Mouse (Mus musculus): Measurements from ENCODE around the gene Atxn2l. TPM values are rescaled to one million over a fixed set of nuclear protein-coding genes. Genes with fewer than 3 reads are reported as not detected.

Atxn2l gene
- polyA plus RNA-seq, 1 experiment from 2014 or later, result 75.7 TPM

DNA sequence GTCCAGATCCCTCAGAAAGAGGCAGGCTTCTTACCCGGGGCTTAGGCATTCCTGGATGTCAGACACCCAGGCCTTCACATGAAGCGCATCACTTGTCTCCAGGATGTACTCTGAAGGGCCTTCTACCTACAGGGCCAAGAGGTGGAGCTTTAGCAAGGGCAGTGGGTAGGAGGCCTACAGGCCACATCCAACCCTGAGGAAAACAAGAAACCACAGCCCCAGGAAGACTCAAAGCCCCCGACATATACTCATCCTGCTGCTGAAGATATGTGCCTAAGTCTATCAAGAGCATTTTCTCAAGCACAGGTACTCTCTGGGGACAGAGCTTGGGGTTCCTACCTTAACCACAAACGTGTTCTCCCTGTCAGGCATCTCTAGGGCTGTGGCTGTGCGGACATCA, 31.9 kb downstream of the Atxn2l start:
- 77% methylated on average over 5 of the region's 5 CpGs for whole genome bisulfite sequencing
- Histone ChIP-seq H3K9ac (ENCODE audit: low read depth, low read length) (no peak overlapping the region), H3K27ac (ENCODE audit: low read depth, low read length) (no peak overlapping the region), H3K4me1 (replicated peaks; ENCODE audit: control insufficient read depth, insufficient read depth, low read length) (peaks cover 39% of the 10 kb centered on the region), H3K27me3 (replicated peaks; ENCODE audit: control insufficient read depth, insufficient read depth, low read length) (no peaks in the 10 kb centered on the region), H3K4me3 (ENCODE audit: low read depth, low read length) (no peak overlapping the region), H3K36me3 (ENCODE audit: control insufficient read depth, insufficient read depth, low read length) (peaks cover 41% of the 10 kb centered on the region), H3K4me2 (no peak overlapping the region), H3K9me3 (ENCODE audit: control insufficient read depth, low read length) (no peaks in the 10 kb centered on the region)
- ATAC-seq (replicated peaks; ENCODE audit: low FRiP score), result no peak
- no peak for DNase-seq (ENCODE audit: low spot score)

GRCm38 (mm10) chr7:126470077-126470476, 33.2 kb downstream of the Atxn2l start:
- 41% methylated on average over 6 of the region's 6 CpGs for WGBS
- H3K27me3 ChIP-seq (replicated peaks; ENCODE audit: control insufficient read depth, insufficient read depth, low read length), result no peaks in the 10 kb centered on the region
- H3K9ac ChIP-seq (ENCODE audit: low read depth, low read length), result no peak overlapping the region
- H3K4me3 ChIP-seq (ENCODE audit: low read depth, low read length), result no peak overlapping the region
- H3K9me3 ChIP-seq (ENCODE audit: control insufficient read depth, low read length), result no peaks in the 10 kb centered on the region
- no peak overlapping the region for H3K27ac ChIP-seq (ENCODE audit: low read depth, low read length)
- peaks cover 40% of the 10 kb centered on the region for H3K4me1 ChIP-seq (replicated peaks; ENCODE audit: control insufficient read depth, insufficient read depth, low read length)
- H3K36me3 ChIP-seq (ENCODE audit: control insufficient read depth, insufficient read depth, low read length), result peaks cover 41% of the 10 kb centered on the region
- DNase-seq (ENCODE audit: low spot score) (no peak), ATAC-seq (replicated peaks; ENCODE audit: low FRiP score) (no peak)
- no peak overlapping the region for H3K4me2 ChIP-seq

DNA sequence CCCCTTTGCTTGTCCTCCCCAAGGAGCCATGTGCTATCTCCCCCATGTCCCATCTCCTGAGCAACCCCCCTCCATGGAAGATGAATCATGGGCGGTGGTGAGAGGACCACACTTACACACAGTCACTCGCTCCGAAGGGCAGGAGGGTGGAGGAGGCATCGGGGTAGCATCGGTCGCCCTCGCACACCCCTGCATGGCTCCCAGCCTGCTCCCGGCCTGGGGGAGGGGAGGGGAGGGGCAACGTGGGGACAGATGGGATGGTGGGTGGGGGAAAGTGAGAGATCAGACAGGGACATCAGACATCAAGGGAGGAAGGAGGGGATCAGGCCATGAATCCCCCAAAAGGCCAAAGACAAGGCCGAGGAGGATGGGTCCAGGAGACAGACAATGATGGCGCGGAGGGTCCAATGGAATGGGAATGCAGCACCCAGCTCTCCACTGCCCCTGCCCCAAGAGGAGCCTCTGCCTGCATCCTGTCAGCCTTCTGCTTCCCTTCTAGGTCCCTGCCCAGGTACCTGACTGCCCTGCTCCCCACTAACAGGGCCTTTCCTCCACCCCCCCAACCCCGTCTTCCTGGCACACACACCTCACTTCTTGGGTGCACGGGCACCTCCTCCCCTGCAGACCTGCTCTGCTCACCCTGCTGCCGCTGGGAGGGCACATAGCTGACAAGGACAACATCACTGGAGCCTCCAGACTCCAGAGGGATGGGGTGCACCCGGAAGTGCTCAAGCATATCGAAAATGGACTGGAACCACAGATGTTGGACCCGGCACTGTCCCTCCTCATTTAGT, 35.2 kb downstream of the Atxn2l start:
- Histone ChIP-seq H3K9me3 (ENCODE audit: control insufficient read depth, low read length) (no peaks in the 10 kb centered on the region), H3K9ac (ENCODE audit: low read depth, low read length) (no peak overlapping the region), H3K27ac (ENCODE audit: low read depth, low read length) (no peak overlapping the region), H3K4me3 (ENCODE audit: low read depth, low read length) (no peak overlapping the region), H3K27me3 (replicated peaks; ENCODE audit: control insufficient read depth, insufficient read depth, low read length) (no peaks in the 10 kb centered on the region), H3K4me2 (no peak overlapping the region), H3K4me1 (replicated peaks; ENCODE audit: control insufficient read depth, insufficient read depth, low read length) (peaks cover 34% of the 10 kb centered on the region), H3K36me3 (ENCODE audit: control insufficient read depth, insufficient read depth, low read length) (peaks cover 41% of the 10 kb centered on the region)
- WGBS, result 90% methylated on average over 18 of the region's 18 CpGs
- ATAC-seq (replicated peaks; ENCODE audit: low FRiP score) (no peak), DNase-seq (ENCODE audit: low spot score) (no peak)

GRCm38 (mm10) chr7:126467271-126467670, 36.0 kb downstream of the Atxn2l start:
- H3K4me1 ChIP-seq (replicated peaks; ENCODE audit: control insufficient read depth, insufficient read depth, low read length), result peaks cover 27% of the 10 kb centered on the region
- DNase-seq (ENCODE audit: low spot score) (no peak), ATAC-seq (replicated peaks; ENCODE audit: low FRiP score) (no peak; the same call in 1 of the 2 replicates)
- peaks cover 38% of the 10 kb centered on the region for H3K36me3 ChIP-seq (ENCODE audit: control insufficient read depth, insufficient read depth, low read length)
- no peaks in the 10 kb centered on the region for H3K27me3 ChIP-seq (replicated peaks; ENCODE audit: control insufficient read depth, insufficient read depth, low read length)
- H3K9ac ChIP-seq (ENCODE audit: low read depth, low read length), result no peak overlapping the region
- no peak overlapping the region for H3K4me2 ChIP-seq
- 62% methylated on average over 5 of the region's 5 CpGs for WGBS
- no peaks in the 10 kb centered on the region for H3K9me3 ChIP-seq (ENCODE audit: control insufficient read depth, low read length)
- H3K27ac ChIP-seq (ENCODE audit: low read depth, low read length), result no peak overlapping the region
- H3K4me3 ChIP-seq (ENCODE audit: low read depth, low read length), result no peak overlapping the region

DNA sequence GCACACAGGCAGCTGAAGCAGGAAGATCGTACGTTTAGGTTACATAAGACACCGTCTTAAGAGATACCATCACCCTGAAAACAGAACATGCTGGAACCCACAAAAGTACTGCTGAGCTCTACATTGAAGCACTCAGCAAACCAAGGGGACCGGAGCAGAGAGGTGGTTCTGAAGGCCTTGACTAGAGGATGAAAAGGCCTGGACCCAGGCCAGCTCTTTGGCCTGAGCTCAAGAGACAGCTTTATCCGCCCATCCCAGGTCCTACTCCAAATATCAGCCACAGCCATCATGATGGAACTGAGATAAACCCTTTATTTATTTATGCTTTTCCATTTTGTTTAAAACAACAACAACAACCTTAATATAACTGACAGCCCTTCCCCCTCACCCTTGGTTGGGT, 36.5 kb downstream of the Atxn2l start:
- Histone ChIP-seq H3K9me3 (ENCODE audit: control insufficient read depth, low read length) (no peaks in the 10 kb centered on the region), H3K27ac (ENCODE audit: low read depth, low read length) (no peak overlapping the region), H3K4me1 (replicated peaks; ENCODE audit: control insufficient read depth, insufficient read depth, low read length) (peaks cover 22% of the 10 kb centered on the region), H3K27me3 (replicated peaks; ENCODE audit: control insufficient read depth, insufficient read depth, low read length) (no peaks in the 10 kb centered on the region), H3K4me2 (no peak overlapping the region), H3K4me3 (ENCODE audit: low read depth, low read length) (no peak overlapping the region), H3K9ac (ENCODE audit: low read depth, low read length) (no peak overlapping the region), H3K36me3 (ENCODE audit: control insufficient read depth, insufficient read depth, low read length) (peaks cover 32% of the 10 kb centered on the region)
- no peak for DNase-seq (ENCODE audit: low spot score)
- whole genome bisulfite sequencing, result 84% methylated on average over 5 of the region's 5 CpGs
- ATAC-seq (replicated peaks; ENCODE audit: low FRiP score), result no peak

DNA sequence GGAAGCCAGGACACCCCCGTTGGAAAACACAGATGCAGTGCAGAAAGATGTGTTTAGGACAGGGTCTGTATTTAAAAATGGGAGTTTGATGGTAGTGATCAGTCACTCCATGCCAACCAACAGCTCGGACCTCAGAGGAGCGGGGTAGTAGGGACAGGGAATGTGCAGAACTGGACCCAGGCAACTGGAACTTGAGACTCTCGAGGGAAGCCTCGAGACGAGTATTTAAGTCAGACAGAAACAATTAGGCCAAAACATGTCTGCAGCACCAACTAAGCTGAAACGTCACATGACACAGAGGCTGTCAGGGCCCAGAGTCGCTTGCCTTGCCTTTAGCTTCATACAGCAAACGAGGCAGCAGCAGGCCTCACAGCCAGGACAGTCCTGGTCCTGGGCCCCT, 37.1 kb downstream of the Atxn2l start:
- Histone ChIP-seq H3K27ac (ENCODE audit: low read depth, low read length) (no peak overlapping the region), H3K4me2 (no peak overlapping the region), H3K4me1 (replicated peaks; ENCODE audit: control insufficient read depth, insufficient read depth, low read length) (peaks cover 17% of the 10 kb centered on the region), H3K9ac (ENCODE audit: low read depth, low read length) (no peak overlapping the region), H3K4me3 (ENCODE audit: low read depth, low read length) (no peak overlapping the region), H3K27me3 (replicated peaks; ENCODE audit: control insufficient read depth, insufficient read depth, low read length) (no peaks in the 10 kb centered on the region), H3K9me3 (ENCODE audit: control insufficient read depth, low read length) (no peaks in the 10 kb centered on the region), H3K36me3 (ENCODE audit: control insufficient read depth, insufficient read depth, low read length) (peaks cover 27% of the 10 kb centered on the region)
- ATAC-seq (replicated peaks; ENCODE audit: low FRiP score) (no peak), DNase-seq (ENCODE audit: low spot score) (no peak)
- WGBS, result 69% methylated on average over 9 of the region's 9 CpGs

GRCm38 (mm10) chr7:126465246-126466030, 37.8 kb downstream of the Atxn2l start:
- no peaks in the 10 kb centered on the region for H3K9me3 ChIP-seq (ENCODE audit: control insufficient read depth, low read length)
- no peak overlapping the region for H3K4me3 ChIP-seq (ENCODE audit: low read depth, low read length)
- no peak overlapping the region for H3K9ac ChIP-seq (ENCODE audit: low read depth, low read length)
- no peak overlapping the region for H3K27ac ChIP-seq (ENCODE audit: low read depth, low read length)
- H3K4me2 ChIP-seq, result no peak overlapping the region
- no peaks in the 10 kb centered on the region for H3K27me3 ChIP-seq (replicated peaks; ENCODE audit: control insufficient read depth, insufficient read depth, low read length)
- DNase-seq (ENCODE audit: low spot score) (no peak), ATAC-seq (replicated peaks; ENCODE audit: low FRiP score) (no peak)
- 26% methylated on average over 7 of the region's 7 CpGs for WGBS
- H3K4me1 ChIP-seq (replicated peaks; ENCODE audit: control insufficient read depth, insufficient read depth, low read length), result peaks cover 13% of the 10 kb centered on the region
- H3K36me3 ChIP-seq (ENCODE audit: control insufficient read depth, insufficient read depth, low read length), result peaks cover 22% of the 10 kb centered on the region

DNA sequence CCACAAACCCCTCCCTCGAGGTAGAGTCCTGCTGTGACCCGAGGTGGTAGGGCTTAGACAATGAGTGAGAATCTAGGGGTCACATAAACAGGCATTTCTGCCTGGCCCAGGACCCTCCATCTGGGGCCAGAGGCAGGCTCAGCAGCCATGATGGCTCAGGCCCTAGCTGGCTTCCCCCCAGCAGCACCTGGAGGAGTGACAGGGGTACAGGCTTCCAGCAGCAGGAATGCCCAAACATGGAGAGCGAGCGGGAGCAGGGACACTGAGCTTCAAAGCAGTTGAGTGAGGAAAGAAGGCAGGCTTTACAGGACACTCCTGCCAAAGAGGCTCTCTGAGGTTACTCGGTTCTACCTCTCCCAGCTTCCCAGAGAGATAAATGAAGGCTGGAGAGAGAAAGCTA, 38.4 kb downstream of the Atxn2l start:
- H3K4me2 ChIP-seq, result no peak overlapping the region
- peaks cover 13% of the 10 kb centered on the region for H3K4me1 ChIP-seq (replicated peaks; ENCODE audit: control insufficient read depth, insufficient read depth, low read length)
- 55% methylated on average over 5 of the region's 5 CpGs for WGBS
- no peaks in the 10 kb centered on the region for H3K27me3 ChIP-seq (replicated peaks; ENCODE audit: control insufficient read depth, insufficient read depth, low read length)
- H3K27ac ChIP-seq (ENCODE audit: low read depth, low read length), result no peak overlapping the region
- no peaks in the 10 kb centered on the region for H3K9me3 ChIP-seq (ENCODE audit: control insufficient read depth, low read length)
- no peak for ATAC-seq (replicated peaks; ENCODE audit: low FRiP score)
- no peak overlapping the region for H3K9ac ChIP-seq (ENCODE audit: low read depth, low read length)
- H3K36me3 ChIP-seq (ENCODE audit: control insufficient read depth, insufficient read depth, low read length), result peaks cover 22% of the 10 kb centered on the region
- no peak for DNase-seq (ENCODE audit: low spot score)
- no peak overlapping the region for H3K4me3 ChIP-seq (ENCODE audit: low read depth, low read length)

All from liver, embryonic 11.5 days (tissue).